ENCODE assay signal across 20 mouse cellular contexts in genomic region chr9:40537044-40537707, GRCm38 (mm10). TPM values are rescaled to one million over a fixed set of nuclear protein-coding genes. Genes with fewer than 3 reads are reported as not detected.
A peak's percentile ranks its signal among the peaks of the same experiment; 100 is the strongest.
DNase-seq lines count a peak whose midpoint lies in the region; ATAC-seq and TF ChIP-seq lines count a peak whose summit lies in the region.
"Had no signal": no experiment of that assay in that cellular context is flagged by ENCODE, and none has a peak within 500 bp of the region (broad histone marks: within the 10 kb centered on the region; RNA-seq: fewer than 3 reads in every experiment).

No protein-coding gene starts in this region.

- intact Hi-C loops in heart, postnatal 25 days (cut with DNase I), result no loop called here

- no peaks in the 10 kb centered on the region for H3K36me3 ChIP-seq in heart, postnatal 0 days (replicated peaks; ENCODE audit: control insufficient read depth, insufficient read depth, low read length)
- H3K36me3 ChIP-seq: embryonic facial prominence, embryonic 10.5 days; embryonic facial prominence, embryonic 15.5 days; heart, embryonic 10.5 days; heart, embryonic 15.5 days; limb, embryonic 12.5 days; lung, embryonic 15.5 days; neural tube, embryonic 13.5 days had no signal

- peaks cover 8% of the 10 kb centered on the region; the same call in 1 of the 2 replicates for H3K4me1 ChIP-seq in heart, postnatal 0 days (ENCODE audit: control insufficient read depth, insufficient read depth)
- H3K4me1 ChIP-seq: embryonic facial prominence, embryonic 15.5 days had no signal

- H3K27me3 ChIP-seq in heart, postnatal 0 days (ENCODE audit: control insufficient read depth, insufficient read depth, low read length), result no peaks in the 10 kb centered on the region
- H3K27me3 ChIP-seq: embryonic facial prominence, embryonic 15.5 days had no signal

- 53% methylated on average over 3 of the region's 3 CpGs for WGBS in heart, postnatal 0 days

- no peak overlapping the region for H3K4me2 ChIP-seq in heart, postnatal 0 days (ENCODE audit: low read depth, low read length)
- H3K4me2 ChIP-seq: embryonic facial prominence, embryonic 15.5 days; heart, embryonic 15.5 days; limb, embryonic 12.5 days; liver, embryonic 11.5 days; lung, embryonic 15.5 days; midbrain, embryonic 11.5 days; neural tube, embryonic 13.5 days had no signal

- no peak for TF ChIP-seq EP300 in heart, postnatal 0 days (IDR thresholded peaks at IDR 0.05; ENCODE audit: low read depth)

- no peak overlapping the region for H3K9ac ChIP-seq in heart, postnatal 0 days (replicated peaks; ENCODE audit: low read depth, low read length)
- H3K9ac ChIP-seq: embryonic facial prominence, embryonic 15.5 days; heart, embryonic 15.5 days; limb, embryonic 12.5 days; lung, embryonic 15.5 days; neural tube, embryonic 13.5 days had no signal

- H3K4me3 ChIP-seq in heart, postnatal 0 days (ENCODE audit: low read depth, low read length), result no peak overlapping the region
- H3K4me3 ChIP-seq: embryonic facial prominence, embryonic 10.5 days; embryonic facial prominence, embryonic 15.5 days; heart, embryonic 10.5 days; heart, embryonic 15.5 days; limb, embryonic 12.5 days; lung, embryonic 15.5 days; neural tube, embryonic 13.5 days had no signal

- no peak overlapping the region for H3K27ac ChIP-seq in heart, postnatal 0 days (ENCODE audit: low read depth)
- H3K27ac ChIP-seq: embryonic facial prominence, embryonic 15.5 days; heart, embryonic 10.5 days; heart, embryonic 15.5 days; limb, embryonic 12.5 days; lung, embryonic 15.5 days; neural tube, embryonic 13.5 days had no signal

- no peak for TF ChIP-seq CTCF in heart, postnatal 0 days (IDR thresholded peaks at IDR 0.05; ENCODE audit: low read depth)

- ATAC-seq in heart, postnatal 0 days (ENCODE audit: insufficient read depth, low read depth), result peak; percentile 39; the same call in 1 of the 2 replicates
- ATAC-seq: intestine, postnatal 0 days had no signal

- no peaks in the 10 kb centered on the region for H3K9me3 ChIP-seq in heart, postnatal 0 days (replicated peaks; ENCODE audit: control insufficient read depth, low read length)
- H3K9me3 ChIP-seq: embryonic facial prominence, embryonic 10.5 days; embryonic facial prominence, embryonic 15.5 days; heart, embryonic 10.5 days; heart, embryonic 15.5 days; limb, embryonic 12.5 days; lung, embryonic 15.5 days; neural tube, embryonic 13.5 days had no signal

- peak; percentile 49 for DNase-seq in cerebellum, adult 8-10 months
- no peak for DNase-seq in cerebellum, adult 18-20 months
- DNase-seq in heart, postnatal 0 days (ENCODE audit: low spot score), result no peak
- no peak for DNase-seq in heart, postnatal 25 days (ENCODE audit: low spot score)
- peak; percentile 35 for DNase-seq in CD4-positive, CD25-positive, alpha-beta regulatory T cell, adult 2 months (ENCODE audit: low read depth, low spot score)
- peak; percentile 40 for DNase-seq in induced T-regulatory cell, adult 2 months (ENCODE audit: low read depth)
- no peak for DNase-seq in left cerebral cortex, adult 8-10 months (ENCODE audit: low spot score in 2 of 2)
- DNase-seq: adrenal gland, postnatal 10 days; thymus, adult 2 months; thymus, postnatal 4 days had no signal

RNA-seq across cellular contexts. Expression of gene Gramd1b, which starts 6.0 kb away (rescaled TPM):
- total RNA-seq in heart, postnatal 0 days (2014; rRNA removed; ENCODE audit: low replicate concordance), result 7.3 and 17.4 TPM in 2 replicates
- polyA plus RNA-seq in heart, postnatal 0 days (2015; fragmentation: Nextera tagmentation; extraction: Ambion mirVana), result 3.2 and 4.5 TPM in 2 replicates
- 10 to 100 TPM; 19.1 to 20.2 TPM for total RNA-seq in heart, postnatal 25 days (2021)
- 100 to 1,000 TPM; 125 to 138 (median 137) TPM for total RNA-seq in left cerebral cortex, adult 8-10 months (2022)

Comparison
In these comparisons a context has a peak if more than half of its experiments do, and no peak if none do; other contexts are left out.
1. DNase-seq: peak in cerebellum, adult 8-10 months (single experiment), CD4-positive, CD25-positive, alpha-beta regulatory T cell, adult 2 months (single experiment) and induced T-regulatory cell, adult 2 months (single experiment); none in cerebellum, adult 18-20 months (0 of 2), heart, postnatal 0 days (single experiment), heart, postnatal 25 days (single experiment) and left cerebral cortex, adult 8-10 months (0 of 2).